Mouse (Mus musculus): ENCODE results near the gene Wbp1l.

GRCm38 (mm10) chr19:46669802-46670201, 70.9 kb downstream of the Wbp1l start:
- TF ChIP-seq POLR2A (IDR thresholded peaks at IDR 0.05; ENCODE audit: control insufficient read depth, low read depth, low read length) (no peak), CTCF (IDR thresholded peaks at IDR 0.05; ENCODE audit: control insufficient read depth, insufficient read depth, insufficient replicate concordance, low read depth, low read length) (no peak)
